Mouse (Mus musculus) midbrain, embryonic 14.5 days (tissue): Measurements from ENCODE around the gene Rad51. TPM values are rescaled to one million over a fixed set of nuclear protein-coding genes. Genes with fewer than 3 reads are reported as not detected.

Experiments
- ATAC-seq: fragments of 200-750 bp; cut with Nextera tagmentation; 2 replicates; pipeline ENCODE4 v1.8.0; 2017; ENCODE audit warnings: moderate number of reproducible peaks, moderate library complexity; ENCODE audit not compliant: low FRiP score, low TSS enrichment
- DNase-seq: peaks from one replicate; pipeline ENCODE4 v3.0.0-alpha.2; 2015
- H3K27ac ChIP-seq: fragments of 300-500 bp; sonication (generic); replicated peaks from 2 replicates; pipeline ENCODE4 v1.5.1; 2014; ENCODE audit warnings: mild to moderate bottlenecking, low read depth, low read length, moderate library complexity
- H3K27me3 ChIP-seq: fragments of 300-500 bp; sonication (generic); 2 replicates; pipeline ENCODE4 v1.6.1; 2014; ENCODE audit warnings: low read length, control low read depth, mixed read lengths; ENCODE audit not compliant: control insufficient read depth, insufficient read depth
- H3K36me3 ChIP-seq: fragments of 300-500 bp; sonication (generic); 2 replicates; pipeline ENCODE4 v1.6.1; 2014; ENCODE audit warnings: low read length, control low read depth; ENCODE audit not compliant: control insufficient read depth, insufficient read depth
- H3K4me1 ChIP-seq: fragments of 300-500 bp; sonication (generic); 2 replicates; pipeline ENCODE4 v1.6.1; 2014; ENCODE audit warnings: mild to moderate bottlenecking, antibody characterized with exemption, low read length, control low read depth; ENCODE audit not compliant: control insufficient read depth, insufficient read depth
- H3K4me2 ChIP-seq: fragments of 300-500 bp; sonication (generic); 2 replicates; pipeline ENCODE4 v1.6.1; 2014; ENCODE audit warnings: mild to moderate bottlenecking, low read length, moderate library complexity
- H3K4me3 ChIP-seq: fragments of 300-500 bp; sonication (generic); replicated peaks from 2 replicates; pipeline ENCODE4 v1.5.1; 2014; ENCODE audit warnings: low read depth, low read length
- H3K9ac ChIP-seq: fragments of 300-500 bp; sonication (generic); replicated peaks from 2 replicates; pipeline ENCODE4 v1.6.1; 2014; ENCODE audit warnings: mild to moderate bottlenecking, low read length, moderate library complexity
- H3K9me3 ChIP-seq: fragments of 300-500 bp; sonication (generic); 2 replicates; pipeline ENCODE4 v1.6.1; 2016; ENCODE audit warnings: low read length, control low read depth, mixed read lengths; ENCODE audit not compliant: control insufficient read depth
- WGBS: fragments of 180-500 bp; shearing (Covaris S2); extraction: QIAGEN DNeasy Blood & Tissue Kit; methylation state at CpG from one replicate; pipeline ENCODE4 v1.1.7; 2014; 5-methylcytosine and 5-hydroxymethylcytosine counted together
- polyA plus RNA-seq: library from polyadenylated mRNA; unstranded; fragments of >200 nt; fragmentation: Nextera tagmentation; extraction: Ambion mirVana; gene quantifications from 2 replicates; pipeline ENCODE4 v1.2.1, GENCODE M21; 2014

The Rad51 gene
- polyA plus RNA-seq, 1 experiment from 2014 or later, result 12.2 TPM

GRCm38 (mm10) chr2:119156681-119157572 is 44.3 kb downstream of the Rad51 start, which contains the start of gene Rmdn3:
Rmdn3 (minus strand) TSS chr2:119157034.
- Histone ChIP-seq H3K27ac (peak within 1 kb of the TSS; percentile 80), H3K4me3 (peak within 1 kb of the TSS; percentile 94), H3K9ac (peak within 1 kb of the TSS; percentile 89), H3K36me3 (peaks cover 24% of the 10 kb centered on the region), H3K9me3 (no peaks in the 10 kb centered on the region), H3K27me3 (no peaks in the 10 kb centered on the region), H3K4me1 (peaks cover 14% of the 10 kb centered on the region), H3K4me2 (peak within 1 kb of the TSS; percentile 95)
- DNase-seq (peak; percentile 99), ATAC-seq (peak; percentile 89)
- WGBS, result 1% methylated on average over 57 of the region's 57 CpGs

- DNase-seq (no peak), ATAC-seq (no peak)
- Histone ChIP-seq H3K9me3 (no peaks in the 10 kb centered on the region), H3K4me3 (no peak overlapping the region), H3K9ac (no peak overlapping the region), H3K4me1 (peaks cover 14% of the 10 kb centered on the region), H3K27ac (no peak overlapping the region), H3K36me3 (peaks cover 15% of the 10 kb centered on the region), H3K27me3 (no peaks in the 10 kb centered on the region), H3K4me2 (peak overlapping the region; percentile 95; the same call in 1 of the 2 replicates)
Measured at GRCm38 (mm10) chr2:119157836-119158235, 45.2 kb downstream of the Rad51 start.

GRCm38 (mm10) chr2:119161247-119161646 is 48.7 kb downstream of the Rad51 start:
- Histone ChIP-seq H3K4me3 (no peak overlapping the region), H3K4me2 (no peak overlapping the region), H3K4me1 (peaks cover 6% of the 10 kb centered on the region), H3K9me3 (no peaks in the 10 kb centered on the region), H3K27ac (no peak overlapping the region), H3K36me3 (no peaks in the 10 kb centered on the region), H3K9ac (no peak overlapping the region), H3K27me3 (peaks cover 9% of the 10 kb centered on the region)
- no peak for ATAC-seq
- 22% methylated on average over 2 of the region's 2 CpGs for WGBS
- DNase-seq, result no peak

GRCm38 (mm10) chr2:119163135-119163534 is 50.5 kb downstream of the Rad51 start:
- Histone ChIP-seq H3K9me3 (no peaks in the 10 kb centered on the region), H3K4me2 (no peak overlapping the region), H3K4me1 (peaks cover 12% of the 10 kb centered on the region), H3K36me3 (no peaks in the 10 kb centered on the region), H3K27ac (no peak overlapping the region), H3K27me3 (peaks cover 21% of the 10 kb centered on the region), H3K4me3 (no peak overlapping the region), H3K9ac (no peak overlapping the region)
- DNase-seq, result no peak
- no peak for ATAC-seq
- WGBS, result 77% methylated on average over 3 of the region's 3 CpGs

- H3K9me3 ChIP-seq, result no peaks in the 10 kb centered on the region
- DNase-seq (no peak), ATAC-seq (no peak)
- 88% methylated on average over 4 of the region's 4 CpGs for WGBS
- H3K4me1 ChIP-seq, result peaks cover 12% of the 10 kb centered on the region
- no peaks in the 10 kb centered on the region for H3K36me3 ChIP-seq
- H3K4me2 ChIP-seq, result no peak overlapping the region
- H3K27me3 ChIP-seq, result peaks cover 21% of the 10 kb centered on the region
- H3K4me3 ChIP-seq, result no peak overlapping the region
- H3K27ac ChIP-seq, result no peak overlapping the region
- H3K9ac ChIP-seq, result no peak overlapping the region
Measured at GRCm38 (mm10) chr2:119163999-119164398, 51.4 kb downstream of the Rad51 start.

GRCm38 (mm10) chr2:119165401-119165800 is 52.8 kb downstream of the Rad51 start:
- DNase-seq (no peak), ATAC-seq (no peak)
- Histone ChIP-seq H3K27me3 (peaks cover 21% of the 10 kb centered on the region), H3K36me3 (no peaks in the 10 kb centered on the region), H3K9me3 (no peaks in the 10 kb centered on the region), H3K4me3 (no peak overlapping the region), H3K27ac (no peak overlapping the region), H3K9ac (no peak overlapping the region), H3K4me1 (peaks cover 12% of the 10 kb centered on the region), H3K4me2 (no peak overlapping the region)

GRCm38 (mm10) chr2:119166901-119167865 is 54.6 kb downstream of the Rad51 start, which contains the start of gene Gchfr:
Gchfr (plus strand) TSS chr2:119167773.
- WGBS, result under 1% methylated on average over 60 of the region's 60 CpGs
- peak; percentile 67 for ATAC-seq
- H3K4me2 ChIP-seq, result peak within 1 kb of the TSS; percentile 99
- peak within 1 kb of the TSS; percentile 45 for H3K9ac ChIP-seq
- no peaks in the 10 kb centered on the region for H3K9me3 ChIP-seq
- H3K4me1 ChIP-seq, result peaks cover 12% of the 10 kb centered on the region
- H3K27ac ChIP-seq, result no peak within 1 kb of the TSS
- peaks cover 21% of the 10 kb centered on the region for H3K27me3 ChIP-seq
- DNase-seq, result peak; percentile 82
- H3K36me3 ChIP-seq, result 0 out of 2 replicates have a peak, but pooled peaks cover 3% of the 10 kb centered on the region
- peak within 1 kb of the TSS; percentile 50 for H3K4me3 ChIP-seq

GRCm38 (mm10) chr2:119167866-119168256 is 55.3 kb downstream of the Rad51 start:
- 2% methylated on average over 26 of the region's 26 CpGs for WGBS
- peaks cover 21% of the 10 kb centered on the region for H3K27me3 ChIP-seq
- peak overlapping the region; percentile 99 for H3K4me2 ChIP-seq
- peak overlapping the region; percentile 45 for H3K9ac ChIP-seq
- H3K27ac ChIP-seq, result no peak overlapping the region
- H3K4me3 ChIP-seq, result peak overlapping the region; percentile 50
- DNase-seq, result peak; percentile 9
- peak; percentile 46 for ATAC-seq
- no peaks in the 10 kb centered on the region for H3K9me3 ChIP-seq
- peaks cover 17% of the 10 kb centered on the region for H3K4me1 ChIP-seq
- 0 out of 2 replicates have a peak, but pooled peaks cover 3% of the 10 kb centered on the region for H3K36me3 ChIP-seq
